Mouse (Mus musculus): ENCODE measurements at regions not wholly inside any gene's neighbourhood (a gene's known extent, or its start where the extent isn't known, plus 50 kb on each side); places are given as distances from the start of the nearest gene placed in this dataset.

DNA sequence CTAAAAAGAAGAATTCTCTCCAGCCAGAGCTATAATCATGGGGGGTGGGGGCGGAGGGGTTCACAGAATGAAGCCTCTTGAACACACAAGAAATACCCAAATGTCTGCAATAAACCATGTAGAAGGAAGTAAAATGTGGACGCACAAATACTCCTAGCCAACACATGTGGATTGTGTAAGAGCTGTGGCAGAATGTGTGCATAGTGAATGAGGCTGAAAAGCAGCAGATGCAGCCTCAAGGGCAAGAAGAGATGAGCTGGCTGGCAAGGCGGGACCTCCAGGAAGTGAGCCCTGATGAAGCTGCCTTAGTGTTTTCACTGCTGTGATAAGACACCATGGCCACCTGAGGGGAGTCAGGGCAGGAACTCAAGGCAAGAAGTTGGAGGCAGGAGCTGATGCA, 53.3 kb upstream of the Arhgap28 start:
- in situ Hi-C loops (cut with MboI; ENCODE audit: low pct_unique_long_range_greater_than_20kb in 1 of 2, low sequenced_read_pairs in 2 of 2, unreplicated experiment in 1 of 2), result no loop called here

DNA sequence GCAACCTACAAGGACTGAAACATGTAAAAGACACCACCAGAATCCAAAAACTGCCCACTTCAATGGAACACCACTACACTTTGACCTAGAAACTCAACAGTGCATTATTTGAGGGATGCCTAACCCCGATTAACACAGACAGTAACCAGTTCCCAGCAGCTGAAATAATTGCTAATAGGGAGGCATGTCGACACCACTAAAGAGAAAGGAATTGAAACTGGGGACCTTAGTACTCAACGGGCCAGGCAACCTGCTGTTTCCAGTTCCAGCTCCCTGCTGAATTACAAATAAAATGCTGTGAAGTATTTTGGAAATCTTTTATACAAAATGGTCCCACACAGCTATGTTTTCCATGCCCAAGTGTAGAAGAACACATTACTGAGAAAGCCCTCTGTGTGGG, 56.5 kb upstream of the Arhgap28 start:
- in situ Hi-C loops (cut with MboI; ENCODE audit: low pct_unique_long_range_greater_than_20kb in 1 of 2, low sequenced_read_pairs in 2 of 2, unreplicated experiment in 1 of 2), result no loop called here

DNA sequence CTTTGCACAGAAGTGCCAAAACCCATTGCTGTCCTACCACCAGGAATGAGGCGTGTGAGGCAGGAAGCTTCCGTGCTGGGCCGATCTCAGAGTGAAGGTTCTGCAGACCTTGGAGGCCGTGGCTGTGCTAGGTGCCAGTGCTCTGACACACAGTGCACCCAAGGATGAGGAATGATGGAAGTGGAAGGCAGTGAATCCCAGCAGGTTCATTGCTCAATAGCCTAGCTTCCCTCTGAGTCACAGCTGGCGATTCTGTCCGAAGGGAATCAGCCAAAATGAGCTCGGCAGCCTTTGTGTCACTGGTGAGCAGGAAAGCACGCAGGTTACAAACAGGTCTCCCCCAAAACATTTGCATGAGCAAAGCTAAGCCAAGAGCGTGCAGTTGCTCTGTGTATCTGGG, 61.8 kb upstream of the Arhgap28 start:
- in situ Hi-C loops (cut with MboI; ENCODE audit: low pct_unique_long_range_greater_than_20kb in 1 of 2, low sequenced_read_pairs in 2 of 2, unreplicated experiment in 1 of 2), result no loop called here

DNA sequence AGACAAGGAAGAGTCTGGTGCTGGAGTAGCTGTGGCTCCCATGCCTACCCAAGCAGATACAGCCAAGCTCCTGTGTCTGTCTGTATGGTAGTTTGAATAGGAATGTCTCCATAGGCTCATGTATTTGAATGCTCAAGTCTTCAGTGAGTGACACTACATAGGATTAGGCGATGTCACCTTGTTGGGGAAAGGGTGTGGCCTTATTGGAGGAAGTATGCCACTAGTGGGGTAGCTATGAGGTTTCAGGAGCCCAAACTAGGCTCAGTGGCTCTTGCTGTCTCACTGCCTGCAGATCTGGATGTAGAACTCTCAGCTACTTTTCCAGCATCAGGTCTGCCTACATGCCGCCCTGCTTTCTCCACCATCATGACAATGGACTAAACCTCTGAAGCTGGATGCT, 62.3 kb upstream of the Arhgap28 start:
- in situ Hi-C loops (cut with MboI; ENCODE audit: low pct_unique_long_range_greater_than_20kb in 1 of 2, low sequenced_read_pairs in 2 of 2, unreplicated experiment in 1 of 2), result no loop called here

DNA sequence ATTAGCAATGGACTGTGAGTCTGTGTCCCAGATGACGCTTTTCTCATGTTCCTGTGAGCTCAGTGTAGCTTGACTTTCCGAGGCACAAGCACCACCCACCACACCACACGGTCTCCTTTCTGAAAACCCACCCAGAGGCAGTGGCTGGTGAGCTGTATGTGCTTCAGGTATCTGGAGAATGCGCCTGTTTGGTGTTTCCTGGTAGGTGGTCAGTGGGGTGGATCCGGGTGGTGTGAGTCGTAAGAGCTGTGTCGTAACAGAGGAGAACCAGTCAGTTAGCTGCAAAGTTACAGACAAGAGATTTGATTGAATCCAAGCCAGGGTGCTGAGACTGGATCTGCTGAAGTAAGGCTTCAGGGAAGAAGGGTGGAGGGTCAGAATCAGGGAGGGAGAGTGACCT, 65.1 kb upstream of the Arhgap28 start:
- in situ Hi-C loops (cut with MboI; ENCODE audit: low pct_unique_long_range_greater_than_20kb in 1 of 2, low sequenced_read_pairs in 2 of 2, unreplicated experiment in 1 of 2), result no loop called here

DNA sequence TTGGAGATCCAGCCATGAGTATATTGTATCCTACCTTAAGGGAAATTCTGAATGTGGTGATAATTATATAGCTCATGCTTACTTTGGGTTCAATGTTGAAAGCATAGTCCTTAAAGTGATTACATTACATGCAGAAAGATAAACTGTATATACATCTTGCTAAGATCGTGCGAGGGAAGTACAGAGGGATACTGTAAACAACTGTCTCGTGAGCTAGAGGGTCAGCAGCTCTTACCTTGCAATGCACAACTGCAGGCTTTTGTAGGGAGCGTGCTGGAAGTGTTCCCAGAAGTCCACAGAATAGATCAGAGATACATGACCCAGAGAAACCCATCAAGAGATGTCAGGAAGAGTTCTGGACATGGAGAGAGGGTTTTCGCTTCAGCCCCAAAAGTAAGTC, 65.6 kb upstream of the Arhgap28 start:
- in situ Hi-C loops (cut with MboI; ENCODE audit: low pct_unique_long_range_greater_than_20kb in 1 of 2, low sequenced_read_pairs in 2 of 2, unreplicated experiment in 1 of 2), result no loop called here

DNA sequence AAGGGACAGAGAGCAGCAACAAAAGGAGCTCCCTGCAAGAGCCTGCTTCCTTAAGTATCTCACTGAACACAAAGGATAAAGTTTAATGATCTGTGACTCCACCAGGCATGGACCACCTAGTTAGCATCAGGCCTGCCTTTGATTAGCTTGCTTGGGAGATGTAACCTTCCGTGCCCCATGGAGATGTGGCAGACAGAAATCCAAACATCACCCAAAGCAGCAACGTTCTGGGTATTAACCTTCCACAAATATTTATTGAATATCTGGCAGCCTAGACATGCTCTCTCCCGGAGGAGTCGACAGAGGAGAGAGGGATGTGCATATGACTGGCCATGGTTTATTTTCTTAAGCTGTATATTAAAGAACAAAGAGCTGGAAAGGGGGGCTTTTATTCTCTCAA, 67.6 kb upstream of the Arhgap28 start:
- in situ Hi-C loops (cut with MboI; ENCODE audit: low pct_unique_long_range_greater_than_20kb in 1 of 2, low sequenced_read_pairs in 2 of 2, unreplicated experiment in 1 of 2), result no loop called here

DNA sequence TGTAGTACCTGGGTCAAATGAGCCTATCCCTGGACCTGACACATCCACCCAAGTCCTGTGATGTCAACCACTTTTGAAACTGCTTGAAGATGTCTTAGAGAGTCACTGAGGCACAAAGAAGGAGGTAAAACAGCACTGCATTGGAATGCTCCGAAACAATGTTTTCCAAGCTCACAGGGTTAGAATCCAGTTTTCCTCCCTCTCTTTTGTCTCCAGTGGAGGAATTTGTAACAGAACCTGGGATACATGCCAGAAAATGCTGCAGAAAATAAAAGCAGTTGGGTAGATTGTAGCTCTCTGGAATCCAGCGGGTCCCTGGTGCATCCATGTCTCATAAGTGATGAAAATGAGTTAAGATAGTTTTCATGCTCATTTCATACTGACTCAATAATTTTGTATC, 71.8 kb upstream of the Arhgap28 start:
- in situ Hi-C loops (cut with MboI; ENCODE audit: low pct_unique_long_range_greater_than_20kb in 1 of 2, low sequenced_read_pairs in 2 of 2, unreplicated experiment in 1 of 2), result no loop called here

DNA sequence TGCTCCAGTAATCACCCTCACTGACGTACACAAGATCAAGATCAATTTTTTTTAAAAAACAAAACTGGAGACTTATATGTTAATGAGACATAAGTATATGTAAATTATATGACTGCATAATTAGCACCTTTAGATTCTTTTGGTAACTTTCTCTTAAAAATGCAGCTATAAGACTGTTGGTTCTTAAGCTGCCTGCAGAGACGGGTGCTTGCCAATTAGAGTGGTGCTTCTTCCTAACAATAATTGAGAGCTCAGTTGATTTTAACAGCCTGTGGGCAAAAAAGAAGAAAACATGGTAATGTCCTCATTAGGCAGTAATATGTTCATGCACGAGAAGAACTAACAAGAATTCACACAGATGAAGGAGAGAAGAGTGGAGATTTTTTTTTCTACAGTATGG, 74.8 kb upstream of the Arhgap28 start:
- in situ Hi-C loops (cut with MboI; ENCODE audit: low pct_unique_long_range_greater_than_20kb in 1 of 2, low sequenced_read_pairs in 2 of 2, unreplicated experiment in 1 of 2), result no loop called here

DNA sequence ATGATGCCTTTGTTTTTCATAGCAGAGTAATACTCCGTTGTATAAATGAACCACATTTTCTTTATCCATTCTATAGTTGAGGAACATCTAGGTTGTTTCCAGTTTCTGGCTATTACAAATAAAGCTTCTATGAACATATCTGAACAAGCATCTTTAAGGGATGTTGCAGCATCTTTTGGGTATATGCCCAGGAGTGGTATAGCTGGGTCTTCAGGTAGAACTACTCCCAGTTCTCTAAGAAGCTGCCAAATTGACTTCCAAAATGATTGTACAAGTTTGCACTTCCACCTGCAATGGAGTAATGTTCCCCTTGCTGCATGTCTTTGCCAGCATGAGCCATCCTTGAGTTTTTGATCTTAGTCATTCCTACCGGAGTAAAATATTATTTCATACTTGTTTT, 80.5 kb upstream of the Arhgap28 start:
- in situ Hi-C loops (cut with MboI; ENCODE audit: low pct_unique_long_range_greater_than_20kb in 1 of 2, low sequenced_read_pairs in 2 of 2, unreplicated experiment in 1 of 2), result no loop called here

DNA sequence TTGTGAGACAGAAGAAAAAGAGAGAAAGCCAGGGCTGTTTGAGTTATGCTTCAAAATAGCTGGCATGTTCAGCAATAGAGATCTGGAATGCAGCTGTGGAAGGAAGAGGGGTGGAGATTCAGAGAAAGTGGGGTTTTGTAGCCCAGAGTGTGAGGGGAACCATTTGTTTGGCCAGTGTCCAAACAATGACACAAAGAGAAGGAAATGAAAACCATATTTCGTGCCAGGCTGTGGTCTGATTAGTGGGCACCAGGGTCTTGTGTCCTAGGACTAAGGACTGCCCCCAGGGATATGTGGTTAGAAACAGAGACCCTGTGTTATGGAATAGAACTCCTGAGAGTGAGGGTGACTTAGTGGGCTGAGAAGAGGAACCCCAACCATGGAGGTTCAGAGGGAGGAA, 83.2 kb upstream of the Arhgap28 start:
- in situ Hi-C loops (cut with MboI; ENCODE audit: low pct_unique_long_range_greater_than_20kb in 1 of 2, low sequenced_read_pairs in 2 of 2, unreplicated experiment in 1 of 2), result no loop called here

DNA sequence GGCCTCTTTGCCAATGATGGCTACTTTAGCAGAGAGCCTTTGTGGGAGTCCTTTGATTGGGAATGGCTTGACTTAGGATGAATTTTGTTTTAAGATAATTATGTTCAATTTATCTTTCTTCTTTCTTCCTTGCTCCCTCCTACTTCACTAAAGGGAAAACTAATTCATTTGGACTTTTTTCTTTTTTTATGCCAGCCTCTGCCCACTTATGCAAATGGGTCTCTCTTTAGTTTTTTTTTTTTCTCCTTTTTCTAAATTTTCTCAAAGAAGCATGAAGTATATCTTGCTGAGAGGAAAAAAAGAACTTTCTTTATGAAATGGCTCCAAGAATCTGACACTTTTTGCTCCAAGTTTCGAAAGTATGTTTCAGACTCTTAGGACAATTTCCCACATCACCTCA, 85.3 kb upstream of the Arhgap28 start:
- in situ Hi-C loops (cut with MboI; ENCODE audit: low pct_unique_long_range_greater_than_20kb in 1 of 2, low sequenced_read_pairs in 2 of 2, unreplicated experiment in 1 of 2), result no loop called here

DNA sequence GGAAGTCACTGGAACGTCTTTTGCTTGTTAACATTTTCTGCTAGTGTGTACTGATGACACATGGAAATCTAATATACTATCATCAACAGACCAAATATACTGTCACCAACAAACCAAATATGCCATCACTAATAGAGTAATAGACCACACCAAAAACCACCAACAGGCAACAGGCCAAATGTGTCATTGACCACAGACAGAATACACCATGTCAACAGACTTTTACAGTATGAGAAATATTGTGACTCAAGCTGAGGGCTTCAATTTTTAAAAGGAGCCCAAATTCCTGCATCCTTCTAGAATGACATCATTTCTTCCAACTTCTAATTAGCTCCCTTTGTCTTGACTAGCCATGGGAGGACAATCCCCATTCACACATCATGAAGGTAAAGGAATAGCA, 85.9 kb upstream of the Arhgap28 start:
- in situ Hi-C loops (cut with MboI; ENCODE audit: low pct_unique_long_range_greater_than_20kb in 1 of 2, low sequenced_read_pairs in 2 of 2, unreplicated experiment in 1 of 2), result no loop called here

DNA sequence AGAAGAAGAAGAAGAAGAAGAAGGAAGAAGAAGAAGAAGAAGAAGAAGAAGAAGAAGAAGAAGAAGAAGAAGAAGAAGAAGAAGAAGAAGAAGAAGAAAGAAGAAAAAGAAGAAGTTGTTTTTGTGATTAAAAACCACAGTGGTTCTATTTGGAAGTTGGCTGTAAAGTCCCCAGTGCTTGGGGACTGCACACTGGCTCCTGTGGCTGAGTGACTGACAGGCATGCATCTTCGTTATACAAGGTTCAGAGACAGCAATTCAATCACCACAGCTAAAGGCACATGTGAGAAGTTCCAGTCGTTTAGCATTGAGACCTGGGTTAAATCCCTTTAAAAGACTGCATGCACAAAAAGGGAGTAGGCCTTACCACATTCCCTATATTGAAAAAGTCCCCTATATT, 93.1 kb upstream of the Arhgap28 start:
- in situ Hi-C loops (cut with MboI; ENCODE audit: low pct_unique_long_range_greater_than_20kb in 1 of 2, low sequenced_read_pairs in 2 of 2, unreplicated experiment in 1 of 2), result no loop called here

DNA sequence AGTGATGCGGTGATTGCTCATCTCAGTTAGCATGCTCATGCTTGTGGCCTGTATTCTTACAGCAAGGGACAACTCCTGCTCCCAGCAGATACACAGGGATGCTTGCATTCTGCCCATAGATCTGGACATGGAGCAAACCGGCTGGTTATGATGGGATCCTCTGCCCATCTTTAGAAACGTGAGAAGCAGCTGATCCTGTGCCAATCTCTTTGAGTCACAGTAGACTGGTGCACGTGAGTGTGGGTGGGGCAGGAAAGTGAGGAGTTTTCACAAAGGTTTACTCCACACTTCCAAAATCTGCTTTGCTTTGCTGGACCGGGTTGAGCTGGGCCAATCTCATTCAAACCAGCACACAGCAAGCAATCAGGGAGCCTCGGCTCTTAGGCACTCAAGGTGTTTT, 93.5 kb upstream of the Arhgap28 start:
- in situ Hi-C loops (cut with MboI; ENCODE audit: low pct_unique_long_range_greater_than_20kb in 1 of 2, low sequenced_read_pairs in 2 of 2, unreplicated experiment in 1 of 2), result no loop called here

DNA sequence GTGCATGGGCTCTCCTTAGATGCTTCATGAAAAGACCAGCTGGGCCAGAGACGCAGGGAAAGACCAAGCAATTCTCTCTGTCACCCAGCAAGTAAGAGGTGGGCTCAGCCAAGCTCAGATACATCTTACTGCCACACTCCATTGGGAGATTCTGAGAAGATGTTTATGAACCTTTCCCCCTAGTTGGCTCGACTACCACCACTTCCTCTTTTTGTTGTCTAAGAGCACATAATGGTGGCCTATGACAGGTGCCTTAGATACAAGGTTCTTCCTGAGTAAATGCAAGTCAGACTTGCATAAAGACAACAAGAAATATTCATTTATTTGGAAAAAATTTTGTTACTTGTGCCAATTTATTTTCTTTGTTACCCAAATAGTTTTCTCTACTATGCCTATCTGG, 96.2 kb upstream of the Arhgap28 start:
- in situ Hi-C loops (cut with MboI; ENCODE audit: low pct_unique_long_range_greater_than_20kb in 1 of 2, low sequenced_read_pairs in 2 of 2, unreplicated experiment in 1 of 2), result no loop called here

DNA sequence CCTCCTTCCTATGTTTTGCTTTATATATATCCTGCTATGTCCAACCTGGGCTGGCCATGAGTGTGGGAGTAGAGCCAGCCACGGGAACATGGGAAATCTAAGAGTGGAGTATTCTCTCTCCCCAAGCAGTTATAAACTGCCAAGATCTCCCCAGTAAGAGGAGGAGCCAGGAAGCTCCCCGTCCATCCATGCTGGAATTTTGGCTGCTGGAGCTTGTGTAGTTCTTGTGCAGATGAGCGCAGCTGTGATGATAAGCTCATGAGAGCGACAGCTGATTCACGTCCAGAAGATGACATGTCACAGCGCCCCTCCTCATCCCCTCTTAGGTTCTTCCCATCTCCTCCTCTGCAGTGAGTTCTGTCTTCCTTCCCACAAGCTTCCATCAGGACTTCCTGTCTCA, 99.4 kb upstream of the Arhgap28 start:
- in situ Hi-C loops (cut with MboI; ENCODE audit: low pct_unique_long_range_greater_than_20kb in 1 of 2, low sequenced_read_pairs in 2 of 2, unreplicated experiment in 1 of 2), result no loop called here

DNA sequence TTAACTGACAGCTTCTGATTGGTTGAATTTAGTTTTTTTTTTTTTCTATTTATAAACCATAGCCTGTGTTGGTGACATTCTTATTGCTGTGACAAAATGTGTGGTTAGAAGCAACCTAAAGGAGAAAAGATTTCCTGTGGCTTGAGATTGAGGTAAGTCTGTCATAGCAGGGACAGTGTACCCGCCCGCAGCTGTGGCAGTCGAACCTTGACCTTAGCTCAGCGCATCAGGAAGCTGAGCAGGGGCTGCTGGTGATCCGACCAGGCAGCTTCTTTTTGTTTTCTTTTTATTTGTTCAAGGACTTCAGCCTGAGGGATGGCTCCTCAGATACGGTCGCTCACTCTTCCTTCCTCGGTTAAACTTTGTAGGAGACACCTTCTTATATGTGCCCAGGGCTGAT, 102.4 kb upstream of the Arhgap28 start:
- in situ Hi-C loops (cut with MboI; ENCODE audit: low pct_unique_long_range_greater_than_20kb in 1 of 2, low sequenced_read_pairs in 2 of 2, unreplicated experiment in 1 of 2), result no loop called here

DNA sequence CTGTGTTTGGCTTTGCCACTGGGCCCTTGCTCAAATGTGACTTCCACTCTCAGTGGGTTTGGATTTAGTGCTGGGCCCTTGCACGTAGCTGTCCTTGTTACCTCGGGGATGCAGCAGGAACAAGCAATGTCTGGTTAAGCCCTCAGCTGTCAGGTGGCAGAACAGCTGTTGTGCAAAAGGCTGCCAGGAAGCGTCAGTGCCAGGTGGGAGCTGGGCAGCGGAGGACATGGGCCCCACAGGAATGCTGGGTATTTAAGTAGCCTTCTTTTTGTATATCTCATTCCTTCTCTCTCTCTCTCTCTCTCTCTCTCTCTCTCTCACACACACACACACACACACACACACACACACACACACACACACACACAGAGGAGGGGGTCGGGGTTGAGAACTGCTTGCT, 104.0 kb upstream of the Arhgap28 start:
- in situ Hi-C loops (cut with MboI; ENCODE audit: low pct_unique_long_range_greater_than_20kb in 1 of 2, low sequenced_read_pairs in 2 of 2, unreplicated experiment in 1 of 2), result no loop called here

DNA sequence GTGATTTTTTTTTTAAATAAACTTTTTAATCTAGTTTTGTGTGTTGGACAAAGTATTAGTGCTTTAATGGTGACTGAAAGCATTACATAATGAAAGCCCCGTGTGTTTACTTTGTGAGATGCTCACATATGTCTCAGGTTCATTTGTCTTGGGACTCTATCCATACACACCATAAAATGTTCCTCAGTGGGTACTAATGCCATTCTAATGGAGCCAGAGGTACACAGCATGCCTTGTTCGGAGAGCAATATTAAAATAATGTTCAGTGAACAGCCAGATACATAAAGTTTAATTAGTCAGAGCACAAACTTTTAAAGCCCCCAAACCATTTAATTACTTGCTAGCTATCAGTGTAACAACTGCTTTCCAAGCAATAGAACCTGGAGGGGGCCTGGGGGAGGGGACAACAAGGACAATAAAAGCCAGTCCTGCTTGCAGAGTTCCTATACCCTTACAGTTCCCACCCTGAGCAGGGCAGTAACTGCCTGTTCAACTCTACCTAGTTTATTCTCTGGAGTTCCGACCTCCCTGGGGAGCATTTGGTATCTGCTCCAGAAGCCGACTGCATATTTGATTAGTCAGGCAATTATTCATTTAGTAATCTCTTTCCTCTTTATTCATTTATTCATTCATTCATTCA, 108.0 kb upstream of the Arhgap28 start:
- in situ Hi-C loops (cut with MboI; ENCODE audit: low pct_unique_long_range_greater_than_20kb in 1 of 2, low sequenced_read_pairs in 2 of 2, unreplicated experiment in 1 of 2), result no loop called here

DNA sequence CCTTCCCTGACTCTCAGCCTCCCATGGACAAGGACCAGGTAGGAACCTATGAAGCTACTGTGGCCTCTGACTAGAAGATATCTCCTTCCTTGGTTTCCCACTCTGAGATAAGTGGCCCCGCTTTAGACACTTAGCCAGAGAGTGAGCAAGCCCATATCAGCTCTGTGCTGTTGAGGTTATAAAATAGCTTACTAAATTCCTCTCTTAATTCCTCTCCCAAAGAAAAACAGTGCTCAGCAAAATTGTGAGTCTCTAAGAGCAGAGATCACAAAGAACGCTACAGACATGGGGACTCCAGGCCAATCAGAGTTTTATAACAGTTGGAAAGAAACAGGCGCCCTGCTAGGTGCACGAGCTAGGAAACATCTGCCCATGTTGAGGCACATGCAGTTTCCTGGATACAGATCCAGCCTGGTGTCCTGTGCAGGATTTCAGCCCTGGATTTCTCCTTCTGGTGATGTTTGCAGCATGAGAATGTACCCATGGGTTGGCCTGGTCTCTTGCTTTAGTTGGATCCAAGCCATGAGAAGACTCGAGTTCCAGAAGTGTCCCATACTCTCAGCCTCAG, 108.9 kb upstream of the Arhgap28 start:
- in situ Hi-C loops (cut with MboI; ENCODE audit: low pct_unique_long_range_greater_than_20kb in 1 of 2, low sequenced_read_pairs in 2 of 2, unreplicated experiment in 1 of 2), result no loop called here

Measured in mouse embryonic stem cell (cell line).